Mouse (Mus musculus): ENCODE results near the gene Rgs16.
A peak's percentile ranks its signal among the peaks of the same experiment; 100 is the strongest.
"Not testable (repeated sequence)": the region's sequence is repeated elsewhere in the genome, so short reads cannot be mapped to it uniquely, and the experiment has no call there.

The Rgs16 gene

DNA sequence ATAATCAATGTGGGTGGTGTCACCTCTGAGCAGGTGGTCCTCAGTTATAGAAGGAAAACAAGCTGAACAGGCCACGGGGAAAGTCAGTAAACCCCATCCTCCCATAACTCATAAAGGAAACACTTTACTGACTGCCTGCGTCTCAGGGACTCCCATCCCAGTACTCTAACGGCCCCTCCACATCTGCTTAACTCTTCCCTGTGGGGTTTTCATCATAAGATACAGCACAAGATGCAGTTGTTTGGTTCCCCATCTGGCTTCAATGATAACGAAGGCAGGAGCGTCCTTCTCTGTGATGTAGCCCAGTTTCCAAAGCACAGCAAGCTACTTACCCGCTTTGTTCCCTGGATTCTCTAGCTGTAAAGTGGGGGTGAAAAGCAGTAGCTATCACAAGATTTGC lies 9.9 kb downstream of the Rgs16 start:
- peak in 1 of 2 experiments; percentile 52 for DNase-seq (ENCODE audit: low spot score in 2 of 2)

DNA sequence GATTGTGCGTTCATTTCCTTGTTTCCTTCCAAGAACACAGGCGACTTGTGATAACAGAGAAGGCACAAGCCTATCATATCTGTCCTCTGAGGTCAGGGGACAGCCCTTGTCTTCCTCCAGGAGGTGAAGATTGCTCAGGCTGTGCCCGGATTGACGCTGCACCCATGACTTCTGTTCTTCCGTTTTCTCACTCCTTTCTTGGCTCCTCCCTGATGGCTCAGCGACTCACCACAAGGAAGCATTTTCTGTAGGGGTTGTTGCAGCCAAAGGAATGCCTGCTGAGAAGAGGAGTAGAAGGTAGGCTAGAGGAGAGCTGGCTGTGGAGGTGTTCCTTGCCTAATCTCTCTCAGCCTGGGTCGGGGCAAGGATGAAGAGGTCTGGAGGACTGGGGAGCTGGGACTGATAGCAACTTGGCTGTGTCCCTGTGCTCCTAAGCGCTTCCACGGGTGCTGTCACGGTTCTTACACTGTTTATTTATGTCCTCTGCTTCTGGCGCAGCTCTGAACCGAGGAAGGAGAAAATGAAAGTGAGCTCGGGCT lies 11.7 kb downstream of the Rgs16 start:
- peak; percentile 50 to 76 for DNase-seq (ENCODE audit: low spot score in 2 of 2)

DNA sequence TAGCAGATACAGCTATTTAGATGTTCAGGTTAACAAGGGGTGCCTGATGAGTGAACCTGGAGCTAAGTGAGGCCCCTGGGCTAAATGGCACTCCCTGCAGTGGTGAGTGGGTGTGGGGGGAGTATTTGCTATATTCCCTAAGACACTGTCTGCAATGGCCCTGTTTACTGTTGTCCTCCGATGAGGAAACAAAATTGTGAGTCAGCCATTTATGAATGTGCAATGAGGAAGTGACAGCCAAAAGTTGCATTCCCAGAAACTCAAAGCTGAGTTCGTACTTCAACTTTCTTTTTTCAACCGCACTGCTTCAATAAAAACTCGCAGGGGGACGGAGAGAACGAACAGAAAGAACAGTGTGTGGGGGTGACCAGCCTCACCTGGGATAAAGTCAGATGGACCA lies 12.4 kb downstream of the Rgs16 start:
- no peak for DNase-seq (ENCODE audit: low spot score in 2 of 2)

DNA sequence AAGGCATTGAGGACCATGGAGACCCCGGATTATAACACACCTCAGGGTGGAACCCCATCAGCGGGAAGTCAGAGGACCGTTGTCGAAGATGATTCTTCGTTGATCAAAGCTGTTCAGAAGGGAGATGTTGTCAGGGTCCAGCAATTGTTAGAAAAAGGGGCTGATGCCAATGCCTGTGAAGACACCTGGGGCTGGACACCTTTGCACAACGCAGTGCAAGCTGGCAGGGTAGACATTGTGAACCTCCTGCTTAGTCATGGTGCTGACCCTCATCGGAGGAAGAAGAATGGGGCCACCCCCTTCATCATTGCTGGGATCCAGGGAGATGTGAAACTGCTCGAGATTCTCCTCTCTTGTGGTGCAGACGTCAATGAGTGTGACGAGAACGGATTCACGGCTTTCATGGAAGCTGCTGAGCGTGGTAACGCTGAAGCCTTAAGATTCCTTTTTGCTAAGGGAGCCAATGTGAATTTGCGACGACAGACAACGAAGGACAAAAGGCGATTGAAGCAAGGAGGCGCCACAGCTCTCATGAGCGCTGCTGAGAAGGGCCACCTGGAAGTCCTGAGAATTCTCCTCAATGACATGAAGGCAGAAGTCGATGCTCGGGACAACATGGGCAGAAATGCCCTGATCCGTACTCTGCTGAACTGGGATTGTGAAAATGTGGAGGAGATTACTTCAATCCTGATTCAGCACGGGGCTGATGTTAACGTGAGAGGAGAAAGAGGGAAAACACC lies 13.7 kb downstream of the Rgs16 start:
- no peak for DNase-seq (ENCODE audit: low spot score in 2 of 2)

DNA sequence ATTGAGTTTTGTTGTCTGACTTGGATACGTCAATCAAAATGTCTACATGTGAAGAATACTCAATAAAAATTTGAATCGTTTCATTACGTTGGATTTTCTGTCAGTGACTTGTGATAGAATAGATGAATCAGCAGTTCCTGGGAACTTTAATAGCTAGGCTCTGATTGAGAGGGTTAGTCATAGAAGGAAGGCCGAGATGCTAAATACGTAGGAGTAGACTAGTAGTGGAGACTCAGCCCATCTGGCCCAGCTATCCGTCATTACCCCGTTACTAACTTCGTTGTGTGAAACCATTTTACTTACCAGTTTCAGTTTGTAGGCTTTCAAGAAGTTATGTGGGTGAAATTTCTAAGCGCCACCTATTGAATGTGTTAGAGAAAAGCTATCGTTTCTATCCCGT lies 24.0 kb downstream of the Rgs16 start:
- no peak for DNase-seq (ENCODE audit: low spot score in 2 of 2)

DNA sequence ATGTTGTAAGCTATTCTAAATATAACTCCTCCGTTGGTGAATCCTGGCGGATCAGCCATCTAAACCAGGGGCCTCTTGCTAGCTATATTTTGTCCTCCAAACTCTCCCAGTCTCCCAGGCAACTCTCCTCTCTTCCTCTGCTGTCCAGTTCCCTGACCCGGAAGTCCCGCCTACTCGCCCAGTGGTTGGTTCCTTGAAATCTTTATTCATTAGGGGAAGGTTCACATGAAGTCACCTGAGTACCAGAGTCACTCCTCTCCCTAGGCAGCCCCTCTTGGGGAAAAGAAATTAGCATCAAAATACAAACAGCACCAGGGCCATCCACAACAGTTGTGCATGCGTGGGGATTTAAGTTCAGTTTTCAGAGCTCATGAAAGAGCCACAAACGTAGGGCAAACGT lies 26.1 kb downstream of the Rgs16 start:
- DNase-seq (ENCODE audit: low spot score in 2 of 2), result no peak

DNA sequence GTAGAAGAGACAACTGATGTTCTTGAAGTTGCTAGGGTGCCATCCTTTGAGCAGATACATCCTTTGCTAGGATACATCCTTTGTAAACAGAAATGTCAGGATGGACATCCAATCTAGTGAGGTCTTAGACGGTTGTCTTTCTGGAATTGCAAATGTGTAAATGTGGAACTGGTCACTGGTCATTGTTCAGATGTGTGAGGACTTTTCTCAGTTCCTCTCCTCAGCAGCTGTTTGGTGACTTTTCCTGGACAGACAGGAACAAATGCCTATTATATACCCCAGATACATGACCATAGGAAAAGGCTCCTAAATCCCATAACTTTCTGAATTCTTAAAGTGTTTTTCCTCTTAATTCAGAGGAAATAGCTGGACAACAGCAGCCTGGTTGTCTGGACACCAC lies 27.1 kb downstream of the Rgs16 start:
- DNase-seq (ENCODE audit: low spot score in 2 of 2), result no peak

DNA sequence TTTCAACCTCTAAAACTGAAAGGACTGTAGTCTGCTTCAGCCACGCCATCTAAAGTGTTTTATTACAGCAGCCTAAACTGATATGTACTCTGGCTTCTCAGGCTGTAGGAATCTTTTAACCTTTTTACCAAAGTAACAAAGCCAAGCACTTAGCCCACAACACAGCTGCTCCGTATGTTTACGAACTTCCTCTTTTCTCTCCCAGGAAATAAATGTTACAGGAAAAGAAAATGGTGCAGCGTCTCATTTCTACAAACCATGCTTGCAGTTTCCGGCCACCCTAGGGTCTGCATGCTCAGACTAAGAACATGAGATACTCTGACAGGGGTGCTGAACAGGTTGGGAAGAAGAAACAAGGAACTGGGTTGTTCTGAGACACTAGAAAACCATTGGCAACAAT lies 28.3 kb downstream of the Rgs16 start:
- no peak for DNase-seq (ENCODE audit: low spot score in 2 of 2)

DNA sequence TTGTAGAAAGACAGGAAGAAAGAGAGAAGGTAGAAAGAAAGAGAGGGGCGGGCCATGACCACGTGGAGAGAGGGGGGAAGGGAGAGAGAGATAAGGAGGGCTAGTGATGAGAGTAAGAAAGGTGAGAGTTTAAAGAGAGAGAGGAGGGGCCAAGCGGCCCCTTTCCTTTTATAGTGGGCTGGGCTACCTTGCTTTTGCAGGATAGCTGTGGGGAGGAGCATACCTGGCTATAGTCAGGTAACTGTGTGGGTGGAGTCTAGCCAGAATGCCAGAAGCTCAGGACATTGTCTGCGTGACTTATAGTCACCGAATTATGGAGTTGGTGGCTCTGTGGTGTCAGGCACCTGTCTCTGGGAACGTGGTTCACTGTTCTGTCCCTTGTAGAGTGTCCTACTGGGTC lies 29.4 kb downstream of the Rgs16 start:
- DNase-seq (ENCODE audit: low spot score in 2 of 2), result not testable (repeated sequence)

DNA sequence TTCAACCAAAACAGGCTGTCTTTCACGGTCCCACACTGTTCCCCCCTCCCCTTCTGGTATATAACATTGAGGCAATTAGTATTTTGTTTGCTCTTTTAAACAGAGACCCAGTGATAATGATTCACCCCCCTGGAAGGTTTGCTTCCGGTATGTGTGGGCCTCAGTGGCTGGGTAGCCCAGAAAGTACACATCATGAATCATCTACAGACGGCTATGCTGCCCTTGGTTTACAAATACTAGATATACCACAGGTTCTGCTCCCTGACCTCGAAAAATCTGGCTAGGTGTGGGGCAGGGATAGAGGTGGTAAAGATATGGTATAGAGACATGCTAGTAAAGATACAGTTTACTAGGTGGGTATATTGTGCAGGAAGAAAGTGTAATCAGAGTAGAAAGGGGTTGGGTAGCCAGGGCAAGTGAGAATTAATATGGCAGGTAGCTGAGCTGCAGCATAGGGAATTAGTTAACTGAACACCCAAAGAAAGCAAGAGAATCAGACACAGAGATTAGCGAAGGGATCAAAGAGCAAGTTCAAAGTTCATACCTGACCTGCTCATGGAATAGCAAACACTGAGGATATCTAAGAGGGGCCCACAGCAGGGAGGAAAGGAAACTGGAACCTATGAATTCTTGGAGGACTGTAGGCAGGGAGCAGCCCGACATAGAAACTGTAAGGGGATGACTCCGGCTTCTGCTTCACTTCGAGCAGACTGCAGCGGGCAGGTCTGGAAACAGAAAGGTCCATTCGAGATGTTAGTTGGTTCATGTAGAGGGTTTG lies 30.0 kb downstream of the Rgs16 start:
- DNase-seq (ENCODE audit: low spot score in 2 of 2), result no peak

DNA sequence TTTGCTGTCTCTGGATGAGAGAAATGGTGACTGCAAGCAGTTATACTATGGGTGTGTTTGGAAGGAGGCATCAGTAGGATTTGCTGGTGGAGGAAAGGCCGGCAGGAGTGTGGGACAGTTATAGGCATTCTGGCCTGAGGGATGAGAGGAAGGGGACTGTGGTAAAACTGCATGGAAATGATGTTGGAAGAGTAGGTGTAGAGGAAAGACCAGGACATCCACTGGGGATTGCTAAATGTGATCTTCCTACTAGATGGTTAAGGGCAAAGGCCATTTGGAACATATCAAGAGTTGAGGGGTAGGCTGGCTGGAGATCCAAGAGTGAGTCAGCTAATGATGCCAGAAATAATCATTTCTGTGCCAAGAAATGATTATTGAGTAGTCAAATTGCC lies 30.6 kb downstream of the Rgs16 start:
- DNase-seq (ENCODE audit: low spot score in 2 of 2), result no peak

DNA sequence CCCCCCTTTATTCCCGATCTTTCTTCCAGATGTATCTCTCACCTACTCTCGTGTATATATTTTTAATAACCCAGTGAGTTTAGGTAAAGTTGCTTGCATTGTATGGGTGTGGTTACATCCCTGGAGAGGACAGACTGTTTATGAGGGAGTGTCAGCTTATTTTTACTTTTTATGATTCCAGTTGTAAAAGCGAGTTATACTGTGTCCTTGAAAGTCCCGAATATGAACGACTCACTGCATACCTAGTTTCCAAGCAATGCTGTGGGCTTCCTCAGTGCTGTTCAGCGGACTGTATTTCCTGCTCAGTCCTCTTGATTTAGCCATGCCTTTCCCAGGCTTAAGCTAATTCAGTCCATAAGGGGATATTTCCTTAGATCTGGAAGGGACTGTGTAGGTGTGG lies 35.0 kb downstream of the Rgs16 start:
- DNase-seq (ENCODE audit: low spot score in 2 of 2), result no peak

DNA sequence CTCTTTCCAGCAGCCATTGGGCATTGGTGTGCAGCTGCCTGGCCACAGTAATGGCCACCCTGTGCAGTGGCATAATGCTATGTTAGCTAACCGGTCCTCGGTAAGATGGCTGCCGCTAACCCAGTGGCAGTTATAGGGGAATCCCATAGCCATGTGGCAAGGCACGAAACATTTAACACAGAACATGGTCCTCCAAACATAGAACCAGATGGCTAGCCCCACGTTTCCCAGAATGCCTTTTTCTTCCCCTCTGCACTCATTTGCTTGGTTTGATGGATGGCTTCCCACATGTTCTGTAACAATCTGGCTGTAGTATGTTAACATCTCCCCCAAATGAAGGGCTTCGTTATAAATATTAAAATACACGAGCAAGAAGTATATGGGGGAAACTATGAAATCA lies 36.1 kb downstream of the Rgs16 start:
- no peak for DNase-seq (ENCODE audit: low spot score in 2 of 2)

DNA sequence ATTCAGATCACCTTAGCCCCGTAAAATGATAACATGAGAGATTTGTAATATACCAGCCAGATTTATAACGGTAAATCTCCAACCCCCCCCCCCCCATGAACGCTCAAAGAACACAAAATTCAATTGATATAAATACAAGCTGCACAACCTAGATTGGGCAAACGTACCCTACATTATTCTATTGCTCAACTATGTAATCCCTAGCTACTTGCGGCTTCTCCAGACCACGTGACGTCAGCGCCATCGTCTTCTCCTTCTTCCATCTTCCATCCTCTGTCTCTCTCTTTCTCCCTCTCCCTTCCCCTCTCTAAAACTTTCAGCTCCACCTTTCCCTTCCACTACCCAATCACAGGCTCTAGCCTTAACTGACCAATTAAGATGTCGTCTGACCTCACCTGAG lies 38.1 kb downstream of the Rgs16 start:
- DNase-seq (ENCODE audit: low spot score in 2 of 2), result no peak

DNA sequence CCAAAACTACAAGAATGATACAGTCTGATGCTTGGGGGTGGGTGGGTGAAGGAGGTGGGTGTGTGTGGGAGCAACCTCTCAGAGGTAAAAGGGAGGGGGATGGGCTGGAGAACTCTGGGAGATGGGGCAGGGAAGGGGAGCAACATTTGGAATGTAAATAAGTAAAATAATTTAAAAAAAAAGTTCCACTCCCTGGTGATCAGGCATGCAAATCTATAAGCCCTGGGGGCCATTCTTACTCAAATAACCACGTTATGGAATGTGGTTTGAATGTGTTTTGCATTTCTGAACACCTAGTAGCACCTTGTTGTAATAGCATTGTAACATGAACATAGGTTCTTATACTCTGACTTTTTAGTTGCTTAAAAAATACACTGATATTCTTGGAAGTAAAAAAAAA lies 43.2 kb downstream of the Rgs16 start:
- no peak for DNase-seq (ENCODE audit: low spot score in 2 of 2)

DNA sequence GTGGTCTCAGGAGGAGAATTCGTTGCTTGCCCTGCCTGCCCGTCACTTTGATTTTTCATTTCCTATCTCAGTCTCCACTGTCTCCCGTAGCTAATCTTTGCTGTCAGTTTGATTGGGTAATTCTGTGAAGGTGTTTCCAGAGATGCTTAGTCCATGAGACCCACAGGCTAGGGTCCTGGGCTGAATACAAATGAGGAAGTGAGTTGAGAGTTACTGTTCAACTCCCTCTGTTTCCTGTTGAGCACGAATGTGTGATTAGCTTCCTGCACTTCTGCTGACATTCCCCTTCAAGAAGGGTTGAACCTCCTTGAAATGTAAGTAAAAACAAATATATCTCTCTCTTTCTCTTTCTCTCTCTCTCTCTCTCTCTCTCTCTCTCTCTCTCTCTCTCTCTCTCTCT lies 45.5 kb downstream of the Rgs16 start:
- no peak for DNase-seq (ENCODE audit: low spot score in 2 of 2)

DNA sequence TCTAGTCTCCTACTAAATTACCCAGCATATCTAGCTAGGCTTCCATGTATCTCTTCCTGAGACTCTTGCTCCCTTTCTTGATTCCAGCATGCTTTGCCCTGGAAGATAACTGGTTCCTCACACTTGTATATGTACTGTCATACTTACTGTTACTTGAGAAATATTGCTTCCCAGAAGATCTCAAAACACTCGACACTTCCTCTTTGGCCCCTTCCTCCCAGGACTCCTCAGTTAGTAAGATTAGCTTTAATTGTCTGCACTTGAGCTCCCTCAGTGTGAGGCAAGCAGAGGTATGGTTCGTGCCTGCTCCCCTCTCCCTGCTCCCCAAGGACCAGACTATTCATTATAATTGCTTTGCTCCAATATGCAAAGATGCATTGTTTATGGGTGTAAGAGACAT lies 50.6 kb downstream of the Rgs16 start:
- no peak for DNase-seq (ENCODE audit: low spot score in 2 of 2)

DNA sequence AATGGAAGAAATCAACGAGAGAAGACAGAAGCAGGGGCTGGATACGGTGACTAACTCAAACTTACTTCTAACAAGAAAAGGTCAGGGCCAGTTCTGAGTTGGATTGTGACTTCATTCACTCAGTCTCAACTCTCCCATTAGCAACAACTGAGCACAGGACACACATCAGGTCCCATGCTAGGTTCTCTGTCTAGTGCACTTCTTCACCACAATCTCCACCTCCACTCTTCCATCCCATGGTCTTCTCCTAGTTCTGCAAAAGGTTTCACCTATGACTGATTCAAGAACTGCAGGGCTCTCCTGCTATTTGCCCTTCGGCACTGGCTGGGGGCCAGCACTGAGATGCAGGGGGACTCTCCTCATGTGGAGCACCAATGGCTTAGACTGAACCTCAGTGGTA lies 54.1 kb downstream of the Rgs16 start:
- no peak for DNase-seq (ENCODE audit: low spot score in 2 of 2)
